Mouse (Mus musculus): ENCODE results near the gene Fam168b. TPM values are rescaled to one million over a fixed set of nuclear protein-coding genes. Genes with fewer than 3 reads are reported as not detected.

Fam168b gene
- total and polyA plus RNA-seq, 3 experiments, result 47.6 to 148 (median 50.6) TPM

DNA sequence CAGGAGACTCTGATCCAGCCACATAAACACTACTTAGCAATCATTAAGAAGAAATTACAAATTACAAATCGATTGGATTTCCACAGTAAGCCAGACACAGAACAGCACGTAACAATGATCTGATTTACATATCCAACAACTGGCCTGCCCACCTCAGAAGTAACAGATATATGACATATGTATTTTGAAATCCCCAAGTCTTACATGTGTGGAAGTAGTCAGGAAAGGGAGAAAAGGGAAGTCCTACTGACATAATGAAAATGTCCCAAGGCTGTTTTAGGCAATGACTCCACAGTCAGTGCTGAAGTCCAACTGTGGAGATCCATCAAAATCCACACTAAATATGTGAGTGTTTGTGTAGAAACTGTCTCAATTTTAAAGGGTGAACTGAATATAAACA lies 21.5 kb downstream of the Fam168b start:
- peaks cover 7% of the 10 kb centered on the region for H3K79me2 ChIP-seq (replicated peaks; ENCODE audit: control insufficient read depth, insufficient read depth, low read length)
- no peak for DNase-seq
- peaks cover 6% of the 10 kb centered on the region for H3K4me1 ChIP-seq (ENCODE audit: control insufficient read depth, insufficient read depth, low read length)
- H3K27ac ChIP-seq, result no peak overlapping the region
- intact Hi-C loops (cut with DNase I), result no loop called here
- no peak overlapping the region for H3K4me3 ChIP-seq
- TF ChIP-seq POLR2A (IDR thresholded peaks at IDR 0.05; ENCODE audit: insufficient read depth, low read depth, low read length) (no peak), CTCF (IDR thresholded peaks at IDR 0.05) (no peak), EP300 (IDR thresholded peaks at IDR 0.05; ENCODE audit: insufficient read depth, low read depth, low read length) (no peak)
- WGBS, result 93% methylated on average over 2 of the region's 2 CpGs
- H3K9ac ChIP-seq (ENCODE audit: low read depth, low read length), result no peak overlapping the region
- H3K27me3 ChIP-seq (ENCODE audit: control insufficient read depth, insufficient read depth, low read length), result no peaks in the 10 kb centered on the region
- H3K36me3 ChIP-seq (ENCODE audit: control insufficient read depth, insufficient read depth, low read length), result peaks cover 5% of the 10 kb centered on the region

- H3K36me3 ChIP-seq (ENCODE audit: control insufficient read depth, insufficient read depth, low read length), result no peaks in the 10 kb centered on the region
- 93% methylated on average over 6 of the region's 6 CpGs for WGBS
- intact Hi-C loops (cut with DNase I), result no loop called here
- H3K4me3 ChIP-seq, result no peak overlapping the region
- peaks cover 4% of the 10 kb centered on the region for H3K4me1 ChIP-seq (ENCODE audit: control insufficient read depth, insufficient read depth, low read length)
- no peaks in the 10 kb centered on the region for H3K27me3 ChIP-seq (ENCODE audit: control insufficient read depth, insufficient read depth, low read length)
- no peak for DNase-seq
- H3K9ac ChIP-seq (ENCODE audit: low read depth, low read length), result no peak overlapping the region
- no peak overlapping the region for H3K27ac ChIP-seq
- H3K79me2 ChIP-seq (replicated peaks; ENCODE audit: control insufficient read depth, insufficient read depth, low read length), result peaks cover 5% of the 10 kb centered on the region
- TF ChIP-seq CTCF (IDR thresholded peaks at IDR 0.05), result no peak
- TF ChIP-seq POLR2A (IDR thresholded peaks at IDR 0.05; ENCODE audit: insufficient read depth, low read depth, low read length), result no peak
- no peak for TF ChIP-seq EP300 (IDR thresholded peaks at IDR 0.05; ENCODE audit: insufficient read depth, low read depth, low read length)
Measured at GRCm38 (mm10) chr1:34819225-34819910, 23.5 kb downstream of the Fam168b start.

- TF ChIP-seq POLR2A (IDR thresholded peaks at IDR 0.05; ENCODE audit: insufficient read depth, low read depth, low read length) (no peak), EP300 (IDR thresholded peaks at IDR 0.05; ENCODE audit: insufficient read depth, low read depth, low read length) (no peak), CTCF (IDR thresholded peaks at IDR 0.05) (no peak)
- H3K36me3 ChIP-seq (ENCODE audit: control insufficient read depth, insufficient read depth, low read length), result no peaks in the 10 kb centered on the region
- H3K4me3 ChIP-seq, result no peak overlapping the region
- no peak overlapping the region for H3K27ac ChIP-seq
- DNase-seq, result no peak
- intact Hi-C loops (cut with DNase I), result no loop called here
- no peak overlapping the region for H3K9ac ChIP-seq (ENCODE audit: low read depth, low read length)
- H3K27me3 ChIP-seq (ENCODE audit: control insufficient read depth, insufficient read depth, low read length), result no peaks in the 10 kb centered on the region
- no peaks in the 10 kb centered on the region for H3K4me1 ChIP-seq (ENCODE audit: control insufficient read depth, insufficient read depth, low read length)
- WGBS, result 89% methylated on average over 6 of the region's 6 CpGs
- H3K79me2 ChIP-seq (replicated peaks; ENCODE audit: control insufficient read depth, insufficient read depth, low read length), result no peaks in the 10 kb centered on the region
Measured at GRCm38 (mm10) chr1:34815843-34816242, 27.0 kb downstream of the Fam168b start.

- no peak overlapping the region for H3K4me3 ChIP-seq
- H3K4me1 ChIP-seq (ENCODE audit: control insufficient read depth, insufficient read depth, low read length), result no peaks in the 10 kb centered on the region
- no peak overlapping the region for H3K9ac ChIP-seq (ENCODE audit: low read depth, low read length)
- 92% methylated on average over 13 of the region's 13 CpGs for WGBS
- H3K79me2 ChIP-seq (replicated peaks; ENCODE audit: control insufficient read depth, insufficient read depth, low read length), result no peaks in the 10 kb centered on the region
- H3K27me3 ChIP-seq (ENCODE audit: control insufficient read depth, insufficient read depth, low read length), result no peaks in the 10 kb centered on the region
- no peak overlapping the region for H3K27ac ChIP-seq
- DNase-seq, result no peak
- intact Hi-C loops (cut with DNase I), result loop anchor here (5.0 kb wide), 1 partner anchor 55 kb away; no protein-coding TSS in a partner anchor
- TF ChIP-seq POLR2A (IDR thresholded peaks at IDR 0.05; ENCODE audit: insufficient read depth, low read depth, low read length), result no peak
- TF ChIP-seq CTCF (IDR thresholded peaks at IDR 0.05), result peak; percentile 29; the same call in 1 of the 2 replicates
- no peaks in the 10 kb centered on the region for H3K36me3 ChIP-seq (ENCODE audit: control insufficient read depth, insufficient read depth, low read length)
Measured at GRCm38 (mm10) chr1:34812407-34813247, 30.2 kb downstream of the Fam168b start.

- DNase-seq, result no peak
- TF ChIP-seq CTCF (IDR thresholded peaks at IDR 0.05) (no peak), POLR2A (IDR thresholded peaks at IDR 0.05; ENCODE audit: insufficient read depth, low read depth, low read length) (no peak), EP300 (IDR thresholded peaks at IDR 0.05; ENCODE audit: insufficient read depth, low read depth, low read length) (no peak)
- Histone ChIP-seq H3K4me3 (no peak overlapping the region), H3K9ac (ENCODE audit: low read depth, low read length) (no peak overlapping the region), H3K27ac (no peak overlapping the region), H3K27me3 (ENCODE audit: control insufficient read depth, insufficient read depth, low read length) (no peaks in the 10 kb centered on the region), H3K36me3 (ENCODE audit: control insufficient read depth, insufficient read depth, low read length) (no peaks in the 10 kb centered on the region), H3K79me2 (replicated peaks; ENCODE audit: control insufficient read depth, insufficient read depth, low read length) (no peaks in the 10 kb centered on the region), H3K4me1 (ENCODE audit: control insufficient read depth, insufficient read depth, low read length) (no peaks in the 10 kb centered on the region)
- intact Hi-C loops (cut with DNase I), result loop anchor here (5.0 kb wide), 1 partner anchor 56 kb away; no protein-coding TSS in a partner anchor
- 71% methylated on average over 6 of the region's 6 CpGs for WGBS
Measured at GRCm38 (mm10) chr1:34811581-34811980, 31.3 kb downstream of the Fam168b start.

- Histone ChIP-seq H3K27ac (no peak overlapping the region), H3K9ac (ENCODE audit: low read depth, low read length) (no peak overlapping the region), H3K4me1 (ENCODE audit: control insufficient read depth, insufficient read depth, low read length) (no peaks in the 10 kb centered on the region), H3K36me3 (ENCODE audit: control insufficient read depth, insufficient read depth, low read length) (no peaks in the 10 kb centered on the region), H3K4me3 (no peak overlapping the region), H3K79me2 (replicated peaks; ENCODE audit: control insufficient read depth, insufficient read depth, low read length) (no peaks in the 10 kb centered on the region), H3K27me3 (ENCODE audit: control insufficient read depth, insufficient read depth, low read length) (no peaks in the 10 kb centered on the region)
- WGBS, result 54% methylated on average over 6 of the region's 6 CpGs
- intact Hi-C loops (cut with DNase I), result loop anchor here (5.0 kb wide), 1 partner anchor 56 kb away; no protein-coding TSS in a partner anchor
- DNase-seq, result no peak
- TF ChIP-seq EP300 (IDR thresholded peaks at IDR 0.05; ENCODE audit: insufficient read depth, low read depth, low read length) (no peak), POLR2A (IDR thresholded peaks at IDR 0.05; ENCODE audit: insufficient read depth, low read depth, low read length) (no peak), CTCF (IDR thresholded peaks at IDR 0.05) (no peak)
Measured at GRCm38 (mm10) chr1:34811035-34811434, 31.8 kb downstream of the Fam168b start.
